Mouse (Mus musculus): ENCODE measurements around the gene Ap4b1. TPM values are rescaled to one million over a fixed set of nuclear protein-coding genes. Genes with fewer than 3 reads are reported as not detected.
"Not testable (repeated sequence)": the region's sequence is repeated elsewhere in the genome, so short reads cannot be mapped to it uniquely, and the experiment has no call there.

The Ap4b1 gene
- polyA plus RNA-seq, 1 experiment from 2014 or later, result 16.2 TPM

DNA sequence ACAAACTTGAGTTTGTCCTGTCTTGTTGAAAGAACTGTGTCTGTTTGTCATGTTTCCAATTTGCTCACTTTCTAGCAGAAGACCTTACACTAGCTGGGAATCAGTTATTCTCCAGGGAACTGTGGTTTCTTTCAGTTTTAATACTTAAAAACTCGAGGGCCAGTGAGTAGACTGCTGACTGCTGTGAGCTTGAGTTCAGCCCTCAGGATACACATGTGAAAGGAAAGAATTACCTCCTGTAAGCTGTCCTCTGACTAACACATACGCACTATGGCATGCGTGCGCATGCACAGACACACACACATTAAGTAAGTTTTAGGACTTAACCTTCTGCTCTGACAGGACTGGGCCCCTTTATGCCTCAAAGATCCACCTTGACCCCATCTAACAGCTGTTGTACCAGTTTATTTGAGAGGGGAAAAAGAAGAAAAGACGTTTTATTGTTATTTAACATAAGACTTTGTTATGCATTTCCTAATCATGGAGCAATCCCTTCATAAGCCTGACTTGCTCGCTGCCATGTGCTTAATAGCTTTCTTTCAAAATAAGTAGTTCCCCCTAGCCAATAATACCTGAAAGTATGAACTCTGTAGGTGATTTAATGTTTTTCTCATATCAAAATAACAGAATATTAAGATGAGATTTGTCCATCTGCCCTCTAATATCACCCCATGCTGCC lies 26.1 kb downstream of the Ap4b1 start:
- Histone ChIP-seq H3K27me3 (replicated peaks) (no peaks in the 10 kb centered on the region), H3K4me3 (no peak overlapping the region), H3K27ac (ENCODE audit: poor library complexity, severe bottlenecking) (no peak overlapping the region), H3K36me3 (no peaks in the 10 kb centered on the region), H3K9ac (no peak overlapping the region), H3K4me2 (no peak overlapping the region), H3K4me1 (replicated peaks) (peaks cover 8% of the 10 kb centered on the region; the same call in 1 of the 2 replicates), H3K9me3 (replicated peaks) (no peaks in the 10 kb centered on the region)
- 79% methylated on average over 6 of the region's 6 CpGs for WGBS
- ATAC-seq (ENCODE audit: insufficient number of reproducible peaks, low FRiP score), result no peak

GRCm38 (mm10) chr3:103835951-103836310 lies 26.6 kb downstream of the Ap4b1 start:
- H3K36me3 ChIP-seq, result no peaks in the 10 kb centered on the region
- no peak overlapping the region for H3K4me2 ChIP-seq
- 0 out of 2 replicates have a peak, but pooled peaks cover 2% of the 10 kb centered on the region for H3K9me3 ChIP-seq (replicated peaks)
- WGBS, result 70% methylated on average over 10 of the region's 10 CpGs
- no peak overlapping the region for H3K9ac ChIP-seq
- peaks cover 8% of the 10 kb centered on the region; the same call in 1 of the 2 replicates for H3K4me1 ChIP-seq (replicated peaks)
- no peaks in the 10 kb centered on the region for H3K27me3 ChIP-seq (replicated peaks)
- no peak overlapping the region for H3K4me3 ChIP-seq
- H3K27ac ChIP-seq (ENCODE audit: poor library complexity, severe bottlenecking), result no peak overlapping the region
- no peak for ATAC-seq (ENCODE audit: insufficient number of reproducible peaks, low FRiP score)

GRCm38 (mm10) chr3:103836453-103836852 lies 27.1 kb downstream of the Ap4b1 start:
- no peaks in the 10 kb centered on the region for H3K36me3 ChIP-seq
- 85% methylated on average over 5 of the region's 5 CpGs for WGBS
- H3K4me1 ChIP-seq (replicated peaks), result peaks cover 6% of the 10 kb centered on the region; the same call in 1 of the 2 replicates
- no peak overlapping the region for H3K27ac ChIP-seq (ENCODE audit: poor library complexity, severe bottlenecking)
- no peaks in the 10 kb centered on the region for H3K27me3 ChIP-seq (replicated peaks)
- 0 out of 2 replicates have a peak, but pooled peaks cover 2% of the 10 kb centered on the region for H3K9me3 ChIP-seq (replicated peaks)
- H3K9ac ChIP-seq, result no peak overlapping the region
- no peak for ATAC-seq (ENCODE audit: insufficient number of reproducible peaks, low FRiP score)
- no peak overlapping the region for H3K4me3 ChIP-seq
- no peak overlapping the region for H3K4me2 ChIP-seq

DNA sequence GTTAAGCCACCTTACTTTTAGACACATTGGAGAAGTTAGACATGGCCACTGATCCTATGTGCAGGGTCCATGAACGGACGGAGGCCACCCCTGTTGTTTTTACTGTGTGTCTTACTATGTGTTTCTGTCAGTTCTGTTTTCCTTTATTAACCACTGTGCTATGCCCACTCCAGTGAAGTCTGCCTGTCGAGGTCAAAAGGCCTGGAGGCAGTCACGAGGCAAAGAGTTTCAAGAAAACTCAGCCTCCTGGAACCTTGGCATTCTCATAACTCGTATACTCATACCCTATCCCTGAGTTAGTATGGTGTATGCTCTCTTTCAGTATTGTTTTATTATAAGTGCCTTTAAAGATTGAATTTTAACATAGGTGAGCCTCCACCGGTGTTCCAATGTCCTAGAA lies 30.4 kb downstream of the Ap4b1 start:
- Histone ChIP-seq H3K9ac (no peak overlapping the region), H3K4me2 (no peak overlapping the region), H3K4me3 (no peak overlapping the region), H3K27me3 (replicated peaks) (no peaks in the 10 kb centered on the region), H3K27ac (ENCODE audit: poor library complexity, severe bottlenecking) (no peak overlapping the region), H3K4me1 (replicated peaks) (no peaks in the 10 kb centered on the region), H3K9me3 (replicated peaks) (peaks cover 10% of the 10 kb centered on the region; the same call in 1 of the 2 replicates), H3K36me3 (no peaks in the 10 kb centered on the region)
- ATAC-seq (ENCODE audit: insufficient number of reproducible peaks, low FRiP score), result no peak
- 88% methylated on average over 6 of the region's 6 CpGs for WGBS

GRCm38 (mm10) chr3:103840195-103840594 lies 30.9 kb downstream of the Ap4b1 start:
- not testable (repeated sequence) for H3K27ac ChIP-seq (ENCODE audit: poor library complexity, severe bottlenecking); H3K4me1 ChIP-seq (replicated peaks); H3K27me3 ChIP-seq (replicated peaks); H3K36me3 ChIP-seq; ATAC-seq (ENCODE audit: insufficient number of reproducible peaks, low FRiP score); H3K4me2 ChIP-seq; H3K9me3 ChIP-seq (replicated peaks); H3K9ac ChIP-seq; H3K4me3 ChIP-seq
- 76% methylated on average over 3 of the region's 3 CpGs for WGBS

- H3K27me3 ChIP-seq (replicated peaks); ATAC-seq (ENCODE audit: insufficient number of reproducible peaks, low FRiP score); H3K4me1 ChIP-seq (replicated peaks); H3K4me3 ChIP-seq; H3K9ac ChIP-seq; H3K27ac ChIP-seq (ENCODE audit: poor library complexity, severe bottlenecking); H3K36me3 ChIP-seq; H3K4me2 ChIP-seq; H3K9me3 ChIP-seq (replicated peaks): not testable (repeated sequence)
- 83% methylated on average over 7 of the region's 7 CpGs for WGBS
Observed at GRCm38 (mm10) chr3:103840946-103841345, 31.6 kb downstream of the Ap4b1 start.

- no peak overlapping the region for H3K9ac ChIP-seq
- no peaks in the 10 kb centered on the region for H3K9me3 ChIP-seq (replicated peaks)
- H3K27me3 ChIP-seq (replicated peaks), result no peaks in the 10 kb centered on the region
- 62% methylated on average over 9 of the region's 9 CpGs for WGBS
- no peak overlapping the region for H3K4me3 ChIP-seq
- H3K4me2 ChIP-seq, result no peak overlapping the region
- H3K27ac ChIP-seq (ENCODE audit: poor library complexity, severe bottlenecking), result no peak overlapping the region
- ATAC-seq (ENCODE audit: insufficient number of reproducible peaks, low FRiP score), result no peak
- H3K36me3 ChIP-seq, result no peaks in the 10 kb centered on the region
- no peaks in the 10 kb centered on the region for H3K4me1 ChIP-seq (replicated peaks)
Observed at GRCm38 (mm10) chr3:103850644-103851363, 41.5 kb downstream of the Ap4b1 start.

DNA sequence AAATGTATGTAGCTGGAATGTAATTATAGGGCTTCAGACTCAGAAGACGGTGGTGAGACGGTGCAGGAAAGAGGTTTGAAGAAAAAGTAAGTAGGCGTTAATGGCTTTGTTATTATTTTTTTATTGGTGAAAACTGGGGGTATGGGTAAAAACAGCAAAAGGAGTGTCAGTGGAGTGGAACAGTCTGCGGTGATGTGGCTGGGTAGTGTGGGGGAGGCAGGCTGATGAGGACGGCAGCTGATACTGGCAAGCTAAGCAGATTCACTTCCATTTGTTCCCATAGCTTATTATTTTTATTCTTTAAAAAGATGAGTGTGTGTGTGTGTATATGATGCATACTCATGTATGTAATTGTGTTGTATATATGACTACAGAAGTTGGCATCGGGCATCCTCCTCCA lies 42.2 kb downstream of the Ap4b1 start:
- Histone ChIP-seq H3K4me3 (no peak overlapping the region), H3K27ac (ENCODE audit: poor library complexity, severe bottlenecking) (no peak overlapping the region), H3K9ac (no peak overlapping the region), H3K27me3 (replicated peaks) (no peaks in the 10 kb centered on the region), H3K9me3 (replicated peaks) (no peaks in the 10 kb centered on the region), H3K4me1 (replicated peaks) (no peaks in the 10 kb centered on the region), H3K36me3 (no peaks in the 10 kb centered on the region), H3K4me2 (no peak overlapping the region)
- no peak for ATAC-seq (ENCODE audit: insufficient number of reproducible peaks, low FRiP score)
- 87% methylated on average over 6 of the region's 6 CpGs for WGBS

DNA sequence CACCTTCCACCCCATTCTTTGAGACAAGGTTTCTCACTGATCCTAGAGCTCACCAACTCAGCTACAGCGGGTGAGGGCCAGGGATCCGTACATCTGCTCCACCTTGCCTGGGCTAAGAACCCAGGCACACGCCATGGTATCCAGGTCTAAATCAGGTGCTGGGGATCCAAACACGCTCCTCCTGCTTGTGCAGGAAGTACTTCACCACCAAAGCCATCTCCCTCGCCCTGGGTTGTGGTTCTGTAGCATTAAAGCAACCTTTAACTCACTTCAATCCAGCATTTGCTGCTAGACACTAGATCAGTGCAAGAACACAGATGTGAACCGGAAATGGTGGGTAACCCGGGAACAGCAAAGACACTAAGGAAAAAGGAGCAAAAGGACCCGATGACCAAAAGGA lies 42.6 kb downstream of the Ap4b1 start:
- H3K9ac ChIP-seq, result no peak overlapping the region
- H3K4me2 ChIP-seq, result no peak overlapping the region
- H3K4me1 ChIP-seq (replicated peaks), result no peaks in the 10 kb centered on the region
- no peaks in the 10 kb centered on the region for H3K27me3 ChIP-seq (replicated peaks)
- H3K36me3 ChIP-seq, result no peaks in the 10 kb centered on the region
- H3K27ac ChIP-seq (ENCODE audit: poor library complexity, severe bottlenecking), result no peak overlapping the region
- no peaks in the 10 kb centered on the region for H3K9me3 ChIP-seq (replicated peaks)
- 82% methylated on average over 8 of the region's 8 CpGs for WGBS
- no peak for ATAC-seq (ENCODE audit: insufficient number of reproducible peaks, low FRiP score)
- H3K4me3 ChIP-seq, result no peak overlapping the region

- Histone ChIP-seq H3K4me1 (replicated peaks) (no peaks in the 10 kb centered on the region), H3K27me3 (replicated peaks) (no peaks in the 10 kb centered on the region), H3K36me3 (no peaks in the 10 kb centered on the region), H3K9me3 (replicated peaks) (no peaks in the 10 kb centered on the region), H3K27ac (ENCODE audit: poor library complexity, severe bottlenecking) (no peak overlapping the region), H3K4me2 (no peak overlapping the region), H3K4me3 (no peak overlapping the region), H3K9ac (no peak overlapping the region)
- no peak for ATAC-seq (ENCODE audit: insufficient number of reproducible peaks, low FRiP score)
- 62% methylated on average over 3 of the region's 3 CpGs for WGBS
Observed at GRCm38 (mm10) chr3:103852565-103853299, 43.4 kb downstream of the Ap4b1 start.

GRCm38 (mm10) chr3:103853804-103854203 lies 44.5 kb downstream of the Ap4b1 start:
- no peak for ATAC-seq (ENCODE audit: insufficient number of reproducible peaks, low FRiP score)
- no peaks in the 10 kb centered on the region for H3K36me3 ChIP-seq
- H3K9me3 ChIP-seq (replicated peaks), result no peaks in the 10 kb centered on the region
- no peak overlapping the region for H3K4me2 ChIP-seq
- no peak overlapping the region for H3K27ac ChIP-seq (ENCODE audit: poor library complexity, severe bottlenecking)
- no peaks in the 10 kb centered on the region for H3K4me1 ChIP-seq (replicated peaks)
- no peaks in the 10 kb centered on the region for H3K27me3 ChIP-seq (replicated peaks)
- WGBS, result 55% methylated on average over 8 of the region's 8 CpGs
- no peak overlapping the region for H3K9ac ChIP-seq
- no peak overlapping the region for H3K4me3 ChIP-seq
